Mouse (Mus musculus) heart, adult 9 months (tissue): Measurements from ENCODE around the gene Gm40460.
"Not testable (repeated sequence)": the region's sequence is repeated elsewhere in the genome, so short reads cannot be mapped to it uniquely, and the experiment has no call there.

Experiments used
- DNase-seq, 2 experiments: peaks; one replicate each; pipeline ENCODE4 v3.0.0; 2022; ENCODE audit warnings: low spot score in 2 of 2

Gm40460 gene

GRCm38 (mm10) chr7:142240978-142241377 lies at the start of gene Gm40460:
Gene Gm40460, minus strand, starts transcription at chr7:142241078.
- no peak for DNase-seq

- not testable (repeated sequence) for DNase-seq
Observed at GRCm38 (mm10) chr7:142285910-142286612, 45.2 kb upstream of the Gm40460 start.

GRCm38 (mm10) chr7:142285130-142285835 lies 44.4 kb upstream of the Gm40460 start:
- DNase-seq, result peak; percentile 14 to 24

- DNase-seq, result peak; percentile 69 to 88
Observed at GRCm38 (mm10) chr7:142284615-142285080, 43.8 kb upstream of the Gm40460 start.

- peak; percentile 41 to 52 for DNase-seq
Observed at GRCm38 (mm10) chr7:142284023-142284591, 43.2 kb upstream of the Gm40460 start.

GRCm38 (mm10) chr7:142282847-142283246 lies 42.0 kb upstream of the Gm40460 start:
- not testable (repeated sequence) for DNase-seq

- DNase-seq, result not testable (repeated sequence)
Observed at GRCm38 (mm10) chr7:142279291-142279690, 38.4 kb upstream of the Gm40460 start.

GRCm38 (mm10) chr7:142278183-142278582 lies 37.3 kb upstream of the Gm40460 start:
- peak in 1 of 2 experiments; percentile 27 for DNase-seq

- DNase-seq, result not testable (repeated sequence)
Observed at GRCm38 (mm10) chr7:142274263-142274662, 33.4 kb upstream of the Gm40460 start, which contains the start of gene Gm4559. Gene Gm4559, minus strand, starts transcription at chr7:142274363.

- DNase-seq, result not testable (repeated sequence)
Observed at GRCm38 (mm10) chr7:142258254-142258653, 17.4 kb upstream of the Gm40460 start, which contains the start of gene Gm2431. Gene Gm2431, minus strand, starts transcription at chr7:142258354.

GRCm38 (mm10) chr7:142255517-142255916 lies 14.6 kb upstream of the Gm40460 start:
- no peak for DNase-seq

- peak in 1 of 2 experiments; percentile 8 for DNase-seq
Observed at GRCm38 (mm10) chr7:142249824-142250223, 8.9 kb upstream of the Gm40460 start.

- DNase-seq, result no peak
Observed at GRCm38 (mm10) chr7:142231540-142231939, 9.3 kb downstream of the Gm40460 start.

- DNase-seq, result peak in 1 of 2 experiments; percentile 17
Observed at GRCm38 (mm10) chr7:142229871-142230270, 11.0 kb downstream of the Gm40460 start, which contains the start of gene Krtap5-5. Gene Krtap5-5, minus strand, starts transcription at chr7:142229971.

GRCm38 (mm10) chr7:142224518-142224917 lies 16.4 kb downstream of the Gm40460 start:
- no peak for DNase-seq

GRCm38 (mm10) chr7:142212136-142212535 lies 28.7 kb downstream of the Gm40460 start:
- DNase-seq, result not testable (repeated sequence)

- DNase-seq, result no peak
Observed at GRCm38 (mm10) chr7:142211559-142211958, 29.3 kb downstream of the Gm40460 start, which contains the start of gene Gm7579. Gene Gm7579, plus strand, starts transcription at chr7:142211859.

- DNase-seq, result not testable (repeated sequence)
Observed at GRCm38 (mm10) chr7:142206891-142207290, 34.0 kb downstream of the Gm40460 start.

GRCm38 (mm10) chr7:142205488-142205887 lies 35.4 kb downstream of the Gm40460 start:
- no peak for DNase-seq

- no peak for DNase-seq
Observed at GRCm38 (mm10) chr7:142201064-142201463, 39.8 kb downstream of the Gm40460 start, which contains the start of gene Krtap5-3. Gene Krtap5-3, plus strand, starts transcription at chr7:142201364.

GRCm38 (mm10) chr7:142198748-142199147 lies 42.1 kb downstream of the Gm40460 start:
- no peak for DNase-seq
